ENCODE assay signal across 20 mouse cellular contexts in the genomic region with DNA sequence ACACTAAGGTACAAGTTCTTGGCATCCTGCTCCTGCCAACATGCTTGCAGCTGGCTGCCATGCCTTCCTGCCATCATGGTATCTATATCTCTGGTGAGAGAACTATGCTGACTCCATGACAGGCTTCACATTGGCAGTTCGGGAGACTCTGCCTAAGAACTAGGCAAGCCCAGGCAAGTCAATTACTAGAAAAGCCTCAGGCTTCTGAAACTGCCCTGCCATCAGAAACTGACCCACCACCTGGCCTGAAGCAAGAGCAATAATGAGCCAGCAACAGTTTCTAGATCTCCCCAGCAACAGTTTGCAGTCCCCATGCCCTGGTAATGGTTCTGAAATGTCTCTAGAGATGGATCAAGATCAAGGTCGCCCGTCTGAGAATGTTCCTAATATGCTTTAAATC.
A peak's percentile ranks its signal among the peaks of the same experiment; 100 is the strongest.
DNase-seq lines count a peak whose midpoint lies in the region; ATAC-seq and TF ChIP-seq lines count a peak whose summit lies in the region.
"Had no signal": no experiment of that assay in that cellular context is flagged by ENCODE, and none has a peak within 500 bp of the region (broad histone marks: within the 10 kb centered on the region; RNA-seq: fewer than 3 reads in every experiment).

No protein-coding gene starts in this region.

- in situ Hi-C loops in CH12.LX (cut with MboI; ENCODE audit: low pct_ligation_motif_present, low pct_unique_long_range_greater_than_20kb, low sequenced_read_pairs), result no loop called here

- TF ChIP-seq POLR2A in CH12.LX (IDR thresholded peaks at IDR 0.05; ENCODE audit: low read depth, low read length) (no peak), ES-Bruce4 (IDR thresholded peaks at IDR 0.05; ENCODE audit: insufficient read depth, low read length) (no peak)

- 86% methylated on average over 3 of the region's 3 CpGs for WGBS in forebrain, embryonic 16.5 days

- no peak for DNase-seq in CH12.LX (ENCODE audit: extremely low read depth)
- no peak for DNase-seq in urinary bladder, postnatal 25 days (ENCODE audit: low spot score)
- DNase-seq: adrenal gland, adult 2 months; adrenal gland, adult 8-10 months; adrenal gland, postnatal 10 days; adrenal gland, postnatal 14 days; adrenal gland, postnatal 25 days; adrenal gland, postnatal 36 days; B cell, adult 2 months; cerebellum, adult 11 months; cerebellum, adult 11-12 months; cerebellum, adult 18-20 months; cerebellum, adult 2 months; cerebellum, adult 8-10 months had no signal

- H3K27me3 ChIP-seq in CH12.LX (replicated peaks), result peaks cover 23% of the 10 kb centered on the region
- no peaks in the 10 kb centered on the region for H3K27me3 ChIP-seq in ES-Bruce4 (ENCODE audit: control insufficient read depth, insufficient read depth, low read length, poor library complexity, severe bottlenecking)
- H3K27me3 ChIP-seq in forebrain, embryonic 16.5 days (replicated peaks; ENCODE audit: control insufficient read depth, insufficient read depth, low read length), result no peaks in the 10 kb centered on the region

- TF ChIP-seq CTCF in CH12.LX (conservative IDR thresholded peaks at IDR 0.05 in 1 of 2, IDR thresholded peaks at IDR 0.05 in 1 of 2; ENCODE audit: low read depth in 2 of 2, low read length in 2 of 2) (no peak), ES-Bruce4 (IDR thresholded peaks at IDR 0.05; ENCODE audit: low read depth, low read length) (no peak)

- no peak for TF ChIP-seq RAD21 in CH12.LX (IDR thresholded peaks at IDR 0.05; ENCODE audit: low read depth, low read length)

- no peak for ATAC-seq in forebrain, embryonic 16.5 days
- ATAC-seq: activated CD4-positive, CD25-positive, alpha-beta regulatory T cell, adult 4 months; CD4-positive, CD25-positive, alpha-beta regulatory T cell, adult 4 months; Patski had no signal

- H3K27ac ChIP-seq in CH12.LX (ENCODE audit: insufficient read depth, low read depth) (no peak overlapping the region), ES-Bruce4 (ENCODE audit: insufficient read depth, low read length) (0 out of 2 replicates have a peak overlapping the region, but pooled peaks have one; percentile 9)
- H3K27ac ChIP-seq in forebrain, embryonic 16.5 days (ENCODE audit: low read length), result no peak overlapping the region

- H3K36me3 ChIP-seq in CH12.LX (replicated peaks in 1 of 2; ENCODE audit: control insufficient read depth in 1 of 2, insufficient read depth in 1 of 2, low read length in 1 of 2), result no peaks in the 10 kb centered on the region
- no peaks in the 10 kb centered on the region for H3K36me3 ChIP-seq in ES-Bruce4 (ENCODE audit: control insufficient read depth, insufficient read depth, low read length, poor library complexity, severe bottlenecking)
- no peaks in the 10 kb centered on the region for H3K36me3 ChIP-seq in forebrain, embryonic 16.5 days (ENCODE audit: control insufficient read depth, insufficient read depth)
- H3K36me3 ChIP-seq: G1E had no signal

- TF ChIP-seq EP300 in CH12.LX (IDR thresholded peaks at IDR 0.05; ENCODE audit: low read length), result peak; percentile 64; the same call in 1 of the 2 replicates
- no peak for TF ChIP-seq EP300 in ES-Bruce4 (IDR thresholded peaks at IDR 0.05; ENCODE audit: insufficient read depth, low read depth, low read length)

- H3K4me1 ChIP-seq in CH12.LX (ENCODE audit: control insufficient read depth in 1 of 2, insufficient read depth in 2 of 2) (peaks cover 0 to 10% of the 10 kb centered on the region in 2 experiments; a peak in 2 of 4 replicates), ES-Bruce4 (ENCODE audit: control insufficient read depth, insufficient read depth, low read length) (no peaks in the 10 kb centered on the region)
- H3K4me1 ChIP-seq in forebrain, embryonic 16.5 days (replicated peaks; ENCODE audit: control insufficient read depth, insufficient read depth, low read length), result no peaks in the 10 kb centered on the region

- H3K4me3 ChIP-seq in CH12.LX (replicated peaks in 1 of 3; ENCODE audit: low read depth in 2 of 3, low read length in 2 of 3, poor library complexity in 1 of 3), result no peak overlapping the region
- no peak overlapping the region for H3K4me3 ChIP-seq in ES-Bruce4 (ENCODE audit: low read depth, low read length)
- H3K4me3 ChIP-seq in forebrain, embryonic 16.5 days (replicated peaks; ENCODE audit: low read length), result no peak overlapping the region

- no peaks in the 10 kb centered on the region for H3K79me2 ChIP-seq in CH12.LX (replicated peaks; ENCODE audit: control insufficient read depth, extremely low read depth, insufficient read depth, poor library complexity, severe bottlenecking)

- no peaks in the 10 kb centered on the region for H3K9me3 ChIP-seq in CH12.LX (replicated peaks; ENCODE audit: low read length)
- no peaks in the 10 kb centered on the region for H3K9me3 ChIP-seq in ES-Bruce4 (replicated peaks; ENCODE audit: control insufficient read depth, insufficient read depth, low read length, poor library complexity, severe bottlenecking)
- no peaks in the 10 kb centered on the region for H3K9me3 ChIP-seq in forebrain, embryonic 16.5 days (ENCODE audit: control insufficient read depth, low read length)

- H3K4me2 ChIP-seq in CH12.LX (ENCODE audit: insufficient read depth, low read depth, poor library complexity, severe bottlenecking), result no peak overlapping the region
- H3K4me2 ChIP-seq in forebrain, embryonic 16.5 days (ENCODE audit: low read length), result no peak overlapping the region

- H3K9ac ChIP-seq in CH12.LX (ENCODE audit: insufficient read depth, low read depth) (no peak overlapping the region), ES-Bruce4 (ENCODE audit: low read depth, poor library complexity, severe bottlenecking) (no peak overlapping the region)
- H3K9ac ChIP-seq in forebrain, embryonic 16.5 days (replicated peaks; ENCODE audit: low read depth, low read length), result no peak overlapping the region

- dilution Hi-C loops in CH12.LX (cut with MboI; ENCODE audit: extremely low pct_ligation_motif_present, extremely low pct_unique_long_range_greater_than_20kb, low sequenced_read_pairs), result no loop called here

TF ChIP-seq in CH12.LX, 34 proteins besides CTCF, POLR2A, EP300 and RAD21:
- 0 out of 2 replicates have a peak, but pooled peaks have one; percentile 10 for TF ChIP-seq MAFK (IDR thresholded peaks at IDR 0.05; ENCODE audit: insufficient replicate concordance, low read length)
- TF ChIP-seq CHD1 (IDR thresholded peaks at IDR 0.05; ENCODE audit: low read depth, low read length), result peak; percentile 92; the same call in 1 of the 2 replicates
- 0 out of 2 replicates have a peak, but pooled peaks have one; percentile 30 for TF ChIP-seq CHD2 (IDR thresholded peaks at IDR 0.05; ENCODE audit: low read length)
- no peak for TF ChIP-seq SIN3A (IDR thresholded peaks at IDR 0.05; ENCODE audit: low read length)
- TF ChIP-seq POLR2AphosphoS2 (IDR thresholded peaks at IDR 0.05; ENCODE audit: low read depth, low read length), result no peak
- no peak for TF ChIP-seq ZC3H11A (IDR thresholded peaks at IDR 0.05; ENCODE audit: low read depth, low read length)
- peak; percentile 60; the same call in 1 of the 2 replicates for TF ChIP-seq MEF2A (IDR thresholded peaks at IDR 0.05; ENCODE audit: borderline replicate concordance, low read depth, low read length)
- TF ChIP-seq IRF4 (IDR thresholded peaks at IDR 0.05; ENCODE audit: low read depth, low read length), result peak; percentile 83
- TF ChIP-seq JUN (IDR thresholded peaks at IDR 0.05; ENCODE audit: insufficient read depth, low read depth, low read length), result no peak
- no peak for TF ChIP-seq JUND (conservative IDR thresholded peaks at IDR 0.05; ENCODE audit: low read depth, low read length)
- peak; percentile 77 for TF ChIP-seq TCF12 (IDR thresholded peaks at IDR 0.05; ENCODE audit: low read depth, low read length)
- no peak for TF ChIP-seq USF1 (IDR thresholded peaks at IDR 0.05; ENCODE audit: low read depth, low read length)
- TF ChIP-seq NELFE (IDR thresholded peaks at IDR 0.05; ENCODE audit: low read depth, low read length), result no peak
- TF ChIP-seq UBTF (IDR thresholded peaks at IDR 0.05; ENCODE audit: low read depth, low read length), result no peak
- no peak for TF ChIP-seq ZMIZ1 (IDR thresholded peaks at IDR 0.05; ENCODE audit: low read depth, low read length)
- TF ChIP-seq ZNF384 (IDR thresholded peaks at IDR 0.05; ENCODE audit: low read depth, low read length), result no peak
- TF ChIP-seq KAT2A (IDR thresholded peaks at IDR 0.05; ENCODE audit: insufficient replicate concordance, low read length), result no peak
